Comparison of ENCODE assay signal across 17 mouse cellular contexts in the genomic region with DNA sequence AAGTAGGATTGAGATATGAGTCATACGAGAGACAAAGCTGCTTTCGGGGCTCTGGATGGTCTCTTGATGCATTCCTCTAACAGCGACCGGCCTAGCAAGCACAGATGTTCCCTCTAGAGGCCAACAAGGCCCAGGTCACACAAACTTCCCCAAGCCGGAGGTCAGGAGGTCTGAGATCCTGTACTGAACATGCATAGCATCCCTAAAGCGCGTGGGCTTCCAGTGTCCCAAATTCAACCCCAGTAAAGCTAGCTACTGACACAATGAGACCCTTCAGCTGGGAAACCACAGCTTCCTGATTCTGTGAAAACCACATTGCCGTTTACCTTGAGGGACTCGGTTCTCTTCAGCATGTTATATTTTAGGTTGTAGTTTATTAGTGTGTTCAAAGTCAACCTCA.
DNase-seq lines count a peak whose midpoint lies in the region; ATAC-seq and TF ChIP-seq lines count a peak whose summit lies in the region.
"Had no signal": no experiment of that assay in that cellular context is flagged by ENCODE, and none has a peak within 500 bp of the region (broad histone marks: within the 10 kb centered on the region; RNA-seq: fewer than 3 reads in every experiment).

No protein-coding gene starts in this region.

- H3K4me1 ChIP-seq in lung, postnatal 0 days (ENCODE audit: insufficient read depth, low read depth, low read length) = no peaks in the 10 kb centered on the region
- H3K4me1 ChIP-seq in lung, adult 2 months (ENCODE audit: control insufficient read depth, insufficient read depth, low read length) = no peaks in the 10 kb centered on the region
- H3K4me1 ChIP-seq: embryonic facial prominence, embryonic 15.5 days had no signal

- no peak overlapping the region for H3K9ac ChIP-seq in lung, postnatal 0 days (replicated peaks; ENCODE audit: low read depth)
- H3K9ac ChIP-seq: embryonic facial prominence, embryonic 15.5 days; forebrain, embryonic 13.5 days; heart, embryonic 13.5 days; neural tube, embryonic 13.5 days had no signal

- TF ChIP-seq CTCF in lung, postnatal 0 days (IDR thresholded peaks at IDR 0.05) = 0 out of 2 replicates have a peak, but pooled peaks have one; percentile 5
- TF ChIP-seq CTCF in lung, adult 2 months (IDR thresholded peaks at IDR 0.05; ENCODE audit: insufficient read depth, low read length) = no peak

- H3K4me3 ChIP-seq in lung, postnatal 0 days (ENCODE audit: low read depth, low read length) = no peak overlapping the region
- no peak overlapping the region for H3K4me3 ChIP-seq in lung, adult 2 months (replicated peaks; ENCODE audit: extremely low read depth, low read depth, low read length)
- H3K4me3 ChIP-seq: embryonic facial prominence, embryonic 15.5 days; forebrain, embryonic 13.5 days; heart, embryonic 13.5 days; neural tube, embryonic 13.5 days had no signal

- H3K27me3 ChIP-seq in lung, postnatal 0 days (replicated peaks; ENCODE audit: insufficient read depth, low read length) = no peaks in the 10 kb centered on the region
- no peaks in the 10 kb centered on the region for H3K27me3 ChIP-seq in splenic B cell, adult 2 months (ENCODE audit: control insufficient read depth, insufficient read depth, low read length, poor library complexity, severe bottlenecking)
- H3K27me3 ChIP-seq: forebrain, embryonic 13.5 days; heart, embryonic 13.5 days; neural tube, embryonic 13.5 days had no signal

- H3K36me3 ChIP-seq in lung, postnatal 0 days (ENCODE audit: insufficient read depth, low read length) = no peaks in the 10 kb centered on the region
- no peaks in the 10 kb centered on the region for H3K36me3 ChIP-seq in splenic B cell, adult 2 months (ENCODE audit: control insufficient read depth, insufficient read depth, low read length, poor library complexity, severe bottlenecking)
- H3K36me3 ChIP-seq: embryonic facial prominence, embryonic 15.5 days had no signal

- no peak overlapping the region for H3K4me2 ChIP-seq in lung, postnatal 0 days (replicated peaks; ENCODE audit: low read depth, low read length)
- H3K4me2 ChIP-seq: embryonic facial prominence, embryonic 15.5 days; forebrain, embryonic 13.5 days; heart, embryonic 13.5 days; liver, embryonic 11.5 days; neural tube, embryonic 13.5 days had no signal

- TF ChIP-seq EP300 in lung, postnatal 0 days (IDR thresholded peaks at IDR 0.05) = no peak

- H3K27ac ChIP-seq in lung, postnatal 0 days (ENCODE audit: low read length) = no peak overlapping the region
- H3K27ac ChIP-seq: embryonic facial prominence, embryonic 15.5 days; forebrain, embryonic 13.5 days; heart, embryonic 13.5 days; neural tube, embryonic 13.5 days had no signal

- intact Hi-C loops in left cerebral cortex, postnatal 4 days (cut with DNase I) = no loop called here

- 74% methylated on average over 9 of the region's 9 CpGs for WGBS in lung, postnatal 0 days
- WGBS in lung, adult 2 months = 71% methylated on average over 9 of the region's 9 CpGs

- DNase-seq in CD4-positive, CD25-positive, alpha-beta regulatory T cell, adult 2 months (ENCODE audit: low read depth, low spot score) = peak; percentile 1
- no peak for DNase-seq in lung, postnatal 0 days (ENCODE audit: low spot score)
- no peak for DNase-seq in lung, adult 2 months
- peak; percentile 1 for DNase-seq in splenic B cell, adult 2 months (ENCODE audit: low read depth, low spot score)
- no peak for DNase-seq in left cerebral cortex, postnatal 4 days
- DNase-seq in Muller cell, postnatal 12 days (ENCODE audit: inconsistent ontology term) = no peak
- DNase-seq: adrenal gland, postnatal 36 days; cerebellum, postnatal 14 days; right cerebral cortex, postnatal 4 days had no signal

- ATAC-seq in CD4-positive, CD25-positive, alpha-beta regulatory T cell, adult 4 months = no peak
- ATAC-seq in lung, postnatal 0 days = no peak
- ATAC-seq in erythroblast, adult 5-6 weeks (replicated peaks; ENCODE audit: low FRiP score, poor library complexity, severe bottlenecking) = no peak
- ATAC-seq: forebrain, embryonic 13.5 days; inflammation-experienced regulatory T-cells, adult 6 months had no signal

- H3K9me3 ChIP-seq in lung, postnatal 0 days (ENCODE audit: low read length) = no peaks in the 10 kb centered on the region
- H3K9me3 ChIP-seq: embryonic facial prominence, embryonic 15.5 days; forebrain, embryonic 13.5 days; heart, embryonic 13.5 days; neural tube, embryonic 13.5 days had no signal

- TF ChIP-seq POLR2A in lung, adult 2 months (IDR thresholded peaks at IDR 0.05; ENCODE audit: borderline replicate concordance, extremely low read depth, low read depth, low read length) = no peak

Comparison
In these comparisons a context has a peak if more than half of its experiments do, and no peak if none do; other contexts are left out.
1. DNase-seq: peak in CD4-positive, CD25-positive, alpha-beta regulatory T cell, adult 2 months (single experiment) and splenic B cell, adult 2 months (single experiment); none in lung, postnatal 0 days (single experiment), lung, adult 2 months (single experiment), left cerebral cortex, postnatal 4 days (single experiment) and Muller cell, postnatal 12 days (single experiment).